Mouse (Mus musculus) urinary bladder, adult 18-20 months (tissue): Measurements from ENCODE around the gene Prrx1.

Experiments
- DNase-seq, 2 experiments: peaks; one replicate each; pipeline ENCODE4 v3.0.0; 2022; ENCODE audit warnings: low spot score in 2 of 2, mixed read lengths in 2 of 2

Prrx1 gene

DNA sequence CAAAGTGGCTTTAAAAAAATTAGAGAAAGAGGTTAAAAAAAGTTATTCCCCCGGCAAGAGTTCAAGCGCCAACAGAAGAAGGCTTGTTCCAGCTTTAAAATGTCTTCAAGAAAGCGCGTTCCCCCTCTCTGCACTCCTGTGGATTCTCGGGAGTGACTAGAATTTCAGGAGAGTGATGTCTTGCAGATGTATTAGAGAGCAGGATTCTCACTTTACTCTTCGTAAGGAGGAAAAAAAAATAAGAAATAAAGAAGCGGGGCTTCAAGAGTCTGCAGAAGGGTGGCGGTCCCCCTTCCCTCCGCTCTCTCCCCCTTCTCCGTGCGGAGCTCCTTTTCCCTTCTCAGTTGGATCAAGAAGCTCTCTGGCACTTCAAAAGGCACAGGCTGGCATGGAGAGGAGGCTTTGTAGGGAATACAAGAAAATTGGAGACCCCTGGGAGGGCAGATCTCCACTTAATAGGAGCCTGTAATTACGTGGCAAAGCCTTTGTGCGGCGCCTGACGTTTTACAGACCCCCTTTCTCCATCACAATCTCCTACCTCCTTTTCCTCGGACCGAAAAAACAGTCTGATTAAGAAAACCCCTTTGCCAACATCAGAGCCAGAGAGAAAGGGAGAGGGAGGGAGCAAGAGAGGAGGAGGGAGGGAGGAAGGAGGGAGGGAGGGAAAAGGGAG, at the start of gene Prrx1:
Gene Prrx1, minus strand, starts transcription at position 610 of the 673 bp plus-strand sequence.
- no peak for DNase-seq

GRCm38 (mm10) chr1:163362202-163362601, 48.7 kb upstream of the Prrx1 start:
- DNase-seq: no peak

DNA sequence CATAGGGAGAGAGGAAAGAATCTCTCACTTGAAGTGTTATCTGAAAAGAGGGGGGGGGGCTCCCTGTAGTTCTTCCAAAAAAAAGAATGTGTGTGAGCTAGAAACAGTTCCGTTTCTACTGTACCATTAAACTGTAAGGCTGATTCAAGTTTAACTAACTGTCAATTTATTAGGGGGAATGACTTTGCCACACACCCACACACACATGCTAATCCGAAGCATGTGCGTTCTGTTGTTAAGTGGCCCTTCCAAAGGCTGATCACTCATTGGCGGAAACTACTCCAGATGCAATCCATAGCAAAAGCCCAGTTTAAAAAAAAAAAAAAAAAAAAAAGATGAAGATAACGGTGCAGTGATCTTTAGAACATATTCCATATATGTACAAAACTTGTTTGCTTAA, 47.9 kb upstream of the Prrx1 start:
- no peak for DNase-seq

GRCm38 (mm10) chr1:163360796-163361195, 47.3 kb upstream of the Prrx1 start:
- no peak for DNase-seq

DNA sequence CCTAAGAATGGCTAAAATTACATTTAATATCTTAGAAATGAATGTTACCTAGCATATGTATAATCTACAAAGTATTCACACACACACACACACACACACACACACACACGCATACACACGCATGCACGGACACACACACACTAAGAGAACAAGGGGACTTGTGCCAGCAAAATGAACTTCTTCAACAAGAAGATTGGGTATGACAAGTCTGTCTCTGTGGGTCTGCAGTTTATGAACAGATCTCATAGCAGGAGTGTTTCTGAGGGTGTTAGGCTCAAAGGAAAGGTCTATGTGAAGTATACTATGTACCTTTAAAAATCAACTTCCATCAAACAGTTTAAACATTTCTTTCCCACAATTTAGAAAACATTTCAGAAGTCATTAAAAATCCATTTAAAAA, 46.0 kb upstream of the Prrx1 start:
- no peak for DNase-seq

- no peak for DNase-seq
Observed at GRCm38 (mm10) chr1:163358165-163358564, 44.7 kb upstream of the Prrx1 start.

GRCm38 (mm10) chr1:163357733-163358132, 44.2 kb upstream of the Prrx1 start:
- DNase-seq: no peak

- DNase-seq: no peak
Observed at GRCm38 (mm10) chr1:163356167-163356566, 42.7 kb upstream of the Prrx1 start.

DNA sequence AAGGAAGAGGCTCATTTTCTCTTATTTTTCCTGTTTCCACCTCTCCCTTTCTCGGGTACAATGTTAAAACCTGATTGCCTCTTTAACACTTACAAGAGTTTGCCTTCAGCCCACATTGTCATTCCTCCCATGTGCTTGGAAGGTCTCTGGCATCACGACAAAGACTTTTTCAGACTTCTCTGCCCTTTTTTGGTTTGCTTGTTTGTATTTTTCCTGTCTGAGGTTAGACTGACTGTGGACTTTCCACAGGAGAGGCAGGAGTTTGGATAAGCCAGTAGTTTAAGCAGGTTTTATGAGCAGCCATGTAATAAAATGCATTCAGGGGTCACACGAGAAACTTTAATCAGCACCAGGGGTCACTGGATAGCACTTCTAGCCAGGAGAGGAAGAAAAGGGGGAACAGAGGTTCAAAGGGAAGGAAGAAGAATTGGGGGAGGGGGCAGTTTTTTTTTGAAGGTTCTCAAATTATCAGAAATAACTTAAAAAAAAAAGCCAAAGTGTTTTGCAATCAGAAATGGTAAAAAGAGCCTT, 42.2 kb upstream of the Prrx1 start:
- DNase-seq: no peak

DNA sequence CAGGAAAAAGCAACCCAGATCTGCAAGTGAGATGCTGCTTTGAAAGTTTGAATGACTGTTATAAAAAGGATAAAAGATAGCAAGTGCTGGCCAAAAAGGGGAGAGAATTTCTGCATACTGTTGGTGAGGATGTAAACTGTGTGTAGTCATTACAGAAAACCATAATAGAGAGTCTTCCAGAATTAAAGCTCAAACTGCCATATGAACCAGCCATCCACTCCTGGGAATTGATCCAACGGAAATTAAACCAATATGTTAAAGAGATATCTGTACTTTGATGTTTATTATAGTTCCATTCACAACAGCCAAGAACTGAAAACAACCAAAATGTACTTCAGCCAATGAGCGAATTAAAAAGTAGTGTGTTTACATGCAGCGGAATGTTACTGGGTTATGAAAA, 37.5 kb upstream of the Prrx1 start:
- DNase-seq: no peak

DNA sequence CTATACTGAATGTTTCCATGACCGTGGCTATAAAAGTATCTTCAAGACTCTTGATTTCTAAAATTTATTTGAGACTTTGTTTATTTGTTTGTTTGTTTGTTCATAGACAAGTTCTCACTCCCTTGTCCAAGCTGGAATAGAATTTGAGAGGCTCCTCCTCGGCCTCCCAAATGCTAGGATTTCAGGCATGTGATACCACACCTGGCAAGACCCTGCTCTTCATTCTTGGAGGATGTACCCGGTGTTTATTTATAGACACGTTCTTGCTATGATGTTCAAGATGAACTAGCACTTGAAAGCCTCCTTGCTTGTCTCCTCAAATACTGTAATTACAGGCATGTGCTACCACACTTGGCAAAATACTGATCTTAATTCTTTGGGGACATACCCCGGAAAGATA, 32.0 kb upstream of the Prrx1 start:
- DNase-seq: no peak

DNA sequence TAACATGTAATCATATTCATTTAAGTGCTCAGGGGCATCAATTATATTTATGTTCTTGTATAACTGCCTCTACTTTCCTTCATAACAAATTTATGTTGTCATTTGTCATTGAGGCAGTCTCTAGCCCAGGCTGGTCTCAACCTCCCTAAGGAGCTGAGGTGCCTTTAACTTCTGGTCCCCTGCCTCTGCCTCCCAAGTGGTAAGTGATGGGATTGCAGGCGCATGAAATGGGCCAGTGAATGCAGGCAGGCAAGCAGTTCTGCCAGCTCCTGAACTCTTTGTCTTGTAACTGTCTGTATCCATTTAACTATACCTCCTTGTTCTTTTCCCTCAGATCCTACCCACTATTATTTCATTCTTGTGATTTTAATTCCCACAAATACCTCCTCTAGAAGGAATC, 31.4 kb upstream of the Prrx1 start:
- no peak for DNase-seq

GRCm38 (mm10) chr1:163339219-163339561, 25.7 kb upstream of the Prrx1 start:
- no peak for DNase-seq

GRCm38 (mm10) chr1:163338525-163339218, 25.2 kb upstream of the Prrx1 start:
- DNase-seq: no peak

GRCm38 (mm10) chr1:163337821-163338220, 24.3 kb upstream of the Prrx1 start:
- no peak for DNase-seq

DNA sequence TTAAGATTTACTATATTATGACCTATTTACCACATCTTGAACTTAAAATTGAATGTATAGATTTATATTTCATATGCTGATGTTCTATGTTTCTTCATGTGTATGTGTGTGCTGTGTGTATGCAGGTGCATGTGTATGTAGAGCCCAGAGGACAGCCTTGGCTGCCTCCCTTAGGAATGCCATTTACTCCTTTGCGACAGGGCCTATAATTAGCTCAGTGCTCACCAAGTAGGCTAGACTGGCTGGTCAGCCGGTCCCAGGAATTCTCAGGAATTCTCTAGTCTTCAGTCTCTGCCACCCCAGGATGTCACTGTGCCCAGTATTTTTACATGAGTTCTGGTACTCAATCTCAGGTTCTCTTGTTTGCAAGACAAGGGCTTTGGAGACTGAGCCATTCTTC, 13.8 kb upstream of the Prrx1 start:
- no peak for DNase-seq

- no peak for DNase-seq
Observed at GRCm38 (mm10) chr1:163319669-163320571, 6.4 kb upstream of the Prrx1 start.

GRCm38 (mm10) chr1:163316920-163317319, 3.4 kb upstream of the Prrx1 start:
- DNase-seq: no peak

- DNase-seq: no peak
Observed at GRCm38 (mm10) chr1:163314829-163315301, 1.4 kb upstream of the Prrx1 start.

GRCm38 (mm10) chr1:163313921-163314725, 613 bp upstream of the Prrx1 start:
- DNase-seq: no peak
